Mouse (Mus musculus) left cerebral cortex, adult 18-20 months (tissue): Measurements from ENCODE around the gene Zdhhc3. TPM values are rescaled to one million over a fixed set of nuclear protein-coding genes. Genes with fewer than 3 reads are reported as not detected.

Experiments
- DNase-seq, 2 experiments: peaks; one replicate each; pipeline ENCODE4 v3.0.0; 2021 to 2022; ENCODE audit warnings: low spot score in 2 of 2, mixed read lengths in 1 of 2
- total RNA-seq, 2 experiments: library from RNA; stranded (reverse); gene quantifications; 2 replicates each; pipeline ENCODE4 v1.2.3; 2021

Zdhhc3 gene
- total RNA-seq, 2 experiments from 2014 or later: 65.5 to 66.3 TPM

DNA sequence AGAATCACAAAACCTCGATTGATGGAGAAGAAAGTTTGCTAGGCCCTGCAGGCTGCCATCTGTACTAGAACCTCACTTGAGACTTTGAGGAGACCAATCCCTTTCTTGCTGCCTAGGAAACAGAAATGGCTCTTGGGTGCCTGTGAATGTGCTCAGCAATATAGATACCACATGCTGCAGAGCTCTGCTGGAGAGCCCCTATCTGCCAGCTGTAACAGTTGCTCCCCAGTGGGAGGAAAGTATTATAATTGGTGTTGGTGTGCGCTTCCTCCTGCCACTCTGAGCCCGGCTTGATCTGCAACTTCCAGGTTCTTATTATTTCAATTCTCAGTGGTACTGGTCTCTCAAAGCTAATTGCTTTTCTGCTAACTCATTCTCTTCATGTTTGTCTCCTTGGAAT, 10.0 kb upstream of the Zdhhc3 start:
- peak in 1 of 2 experiments; percentile 6 for DNase-seq

DNA sequence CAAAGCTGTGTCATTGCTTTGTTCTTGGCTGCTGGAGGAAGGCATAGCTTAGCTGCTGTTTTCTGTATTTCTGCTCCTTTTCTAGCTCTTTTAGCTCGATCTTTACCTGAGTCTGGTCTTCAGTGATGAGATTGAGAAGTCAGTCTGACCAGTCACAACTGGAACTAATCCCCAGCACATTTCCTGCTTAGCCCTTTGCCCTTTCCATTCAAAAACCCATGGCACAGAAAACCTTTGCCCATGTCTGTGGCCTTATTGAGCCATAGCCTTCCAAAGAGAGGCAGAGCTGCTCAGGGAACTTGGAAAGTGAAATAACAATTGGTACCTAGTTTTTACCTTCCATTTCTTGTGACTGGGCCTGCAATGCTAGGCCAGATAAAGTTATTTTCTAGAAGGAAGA, 2.6 kb upstream of the Zdhhc3 start:
- DNase-seq: no peak

DNA sequence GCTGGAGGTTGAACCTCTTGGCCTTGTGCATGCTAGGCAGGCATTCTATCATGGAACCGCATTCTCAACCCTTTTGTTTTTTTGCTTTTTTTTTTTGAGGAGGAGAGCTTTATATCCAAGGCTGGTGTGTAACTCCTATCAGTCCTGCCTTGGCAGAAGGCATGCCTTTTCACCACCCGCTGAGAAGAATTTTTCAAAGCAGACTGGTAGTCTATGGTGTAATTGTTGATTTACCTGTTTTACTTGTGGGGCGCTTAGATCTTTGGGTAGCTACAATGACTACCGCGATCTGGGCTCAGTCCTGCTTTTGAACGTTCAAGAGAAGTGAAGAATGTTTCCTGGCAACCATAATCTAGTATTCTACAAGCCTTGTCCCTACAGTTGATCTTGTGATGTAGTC, 926 bp upstream of the Zdhhc3 start:
- no peak for DNase-seq

DNA sequence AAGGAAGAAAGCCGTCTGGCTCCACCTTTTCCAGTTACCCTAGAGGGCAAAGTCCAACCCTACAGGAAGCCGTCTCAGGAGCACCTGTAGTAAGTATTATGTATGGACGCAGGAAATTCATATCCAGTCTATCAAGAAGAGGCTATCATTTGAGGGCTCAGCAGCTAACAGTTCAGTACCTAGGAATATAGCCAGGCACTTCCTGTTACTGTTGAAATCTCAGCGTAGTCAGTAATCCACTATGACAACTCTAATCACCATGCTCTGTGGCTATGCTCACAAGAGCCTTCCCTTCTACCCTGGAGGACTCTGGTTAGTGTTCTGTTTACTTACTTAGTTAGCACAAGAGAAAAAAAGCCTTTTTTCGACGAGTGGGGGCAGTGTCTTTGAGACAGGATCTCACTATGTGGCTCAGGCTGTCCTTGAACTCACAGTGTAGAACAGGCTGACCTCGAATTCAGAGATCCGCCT, 1.2 kb downstream of the Zdhhc3 start:
- no peak for DNase-seq

DNA sequence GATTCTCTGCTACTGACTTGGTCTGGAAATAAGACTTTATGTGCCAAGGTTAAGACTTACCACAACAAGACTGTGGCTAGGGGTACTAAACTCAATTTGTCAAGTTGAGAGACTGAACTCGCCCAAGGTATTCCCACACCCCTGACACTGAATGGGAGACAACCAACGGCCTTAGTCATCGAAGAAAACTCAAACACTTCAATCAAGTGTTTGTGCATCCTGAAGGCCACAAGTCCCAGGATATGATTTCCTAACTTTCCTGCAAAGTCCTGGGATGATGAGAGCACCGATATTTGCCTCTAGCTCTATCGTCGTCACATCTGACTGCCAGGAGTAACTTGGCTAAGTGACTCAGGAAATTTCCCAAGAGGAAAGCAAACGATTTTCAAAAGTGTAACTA, 3.8 kb downstream of the Zdhhc3 start:
- no peak for DNase-seq

DNA sequence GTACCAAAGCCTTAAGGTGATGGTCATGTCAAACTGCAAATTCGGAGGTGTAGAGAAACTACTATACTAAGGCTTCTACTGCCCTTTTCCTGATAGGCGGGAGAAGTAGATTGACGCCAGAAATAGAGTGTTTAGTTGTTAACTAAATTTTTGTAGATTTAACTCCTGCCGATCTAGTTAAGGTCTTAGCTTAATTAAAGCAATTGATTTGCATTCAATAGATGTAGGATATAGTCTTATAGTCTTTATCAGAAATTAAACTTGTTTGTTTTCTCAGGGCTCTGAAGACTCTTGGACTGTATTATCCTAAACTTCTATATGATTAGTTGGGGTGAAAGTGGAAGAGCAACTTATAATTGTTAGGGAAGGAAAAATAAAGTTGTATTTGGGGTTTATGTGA, 5.8 kb downstream of the Zdhhc3 start:
- no peak for DNase-seq

DNA sequence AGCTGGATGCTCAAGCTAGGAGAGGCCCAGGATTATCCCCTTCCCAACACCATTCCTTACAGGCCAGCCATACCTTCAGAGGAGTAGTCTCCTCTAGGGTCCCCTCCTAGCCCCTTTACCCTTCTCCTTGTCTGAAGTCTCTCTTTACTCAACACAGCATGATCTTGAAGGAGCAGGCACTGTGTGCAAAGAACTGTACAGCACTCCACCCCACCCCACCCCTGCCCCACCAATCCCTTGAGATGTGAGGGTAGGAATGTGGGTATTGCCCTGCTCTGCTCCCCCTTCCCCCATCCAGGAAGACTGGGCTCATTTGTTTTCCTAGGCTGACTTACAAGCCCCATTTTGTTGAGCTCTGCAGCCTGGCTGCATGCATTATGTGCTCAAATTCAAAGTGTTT, 8.6 kb downstream of the Zdhhc3 start:
- DNase-seq: no peak

DNA sequence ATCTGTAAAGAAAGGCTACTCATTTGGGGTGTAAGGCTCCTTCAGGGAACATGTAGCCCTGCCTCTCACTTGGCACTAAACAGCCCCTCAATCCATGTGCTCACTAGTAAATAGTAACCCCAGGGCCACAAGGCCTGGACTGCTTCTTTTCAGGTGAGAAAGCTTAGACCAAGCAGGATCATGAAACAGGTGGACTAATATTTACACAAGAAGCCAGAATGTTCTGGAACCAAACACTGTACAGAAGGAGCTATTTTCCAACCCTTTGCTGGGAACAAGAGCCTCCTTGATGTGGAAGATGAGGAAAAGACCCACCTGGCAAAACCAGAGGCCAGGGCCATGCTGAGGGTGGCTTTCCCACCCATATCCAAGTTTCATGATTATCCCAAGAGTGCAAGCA, 9.6 kb downstream of the Zdhhc3 start:
- DNase-seq: no peak

DNA sequence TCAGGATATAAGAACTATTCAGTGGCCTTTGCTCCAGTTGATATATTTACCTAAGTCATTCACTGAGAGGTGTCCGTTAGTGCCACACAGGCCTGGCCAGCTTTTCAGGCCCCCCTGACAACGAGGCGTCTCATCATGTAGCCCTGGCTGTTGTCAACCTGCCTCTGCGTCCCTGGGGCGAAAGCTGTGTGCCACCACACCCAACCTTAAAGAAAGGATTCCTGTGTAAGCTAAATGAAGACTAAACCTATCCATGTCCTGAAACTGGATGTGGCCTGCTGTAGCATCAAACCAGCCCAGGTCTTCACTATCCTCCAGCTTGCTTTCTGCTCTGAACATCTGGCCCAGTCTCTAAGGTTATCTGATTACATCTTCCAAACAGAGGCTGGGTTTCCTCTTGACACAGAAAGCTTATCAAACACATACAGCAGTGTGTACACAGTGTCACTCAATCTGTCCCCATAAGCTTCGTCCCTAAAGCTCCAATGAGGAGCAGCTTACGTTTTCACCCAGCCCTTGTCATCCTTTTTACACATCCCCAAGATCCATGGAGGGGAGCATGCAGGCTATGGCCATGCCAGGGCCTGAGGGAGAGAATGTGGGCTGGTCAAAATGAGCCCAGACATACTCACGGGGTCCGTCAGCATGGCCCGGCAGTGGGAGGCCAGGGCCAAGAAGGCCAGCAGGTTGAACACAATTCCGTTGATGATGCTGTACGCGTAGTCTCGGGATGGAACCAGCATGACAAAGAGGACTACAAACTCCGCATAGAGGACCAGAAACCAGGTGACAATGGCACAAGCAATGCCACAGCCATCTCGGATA, 13.2 kb downstream of the Zdhhc3 start:
- no peak for DNase-seq

DNA sequence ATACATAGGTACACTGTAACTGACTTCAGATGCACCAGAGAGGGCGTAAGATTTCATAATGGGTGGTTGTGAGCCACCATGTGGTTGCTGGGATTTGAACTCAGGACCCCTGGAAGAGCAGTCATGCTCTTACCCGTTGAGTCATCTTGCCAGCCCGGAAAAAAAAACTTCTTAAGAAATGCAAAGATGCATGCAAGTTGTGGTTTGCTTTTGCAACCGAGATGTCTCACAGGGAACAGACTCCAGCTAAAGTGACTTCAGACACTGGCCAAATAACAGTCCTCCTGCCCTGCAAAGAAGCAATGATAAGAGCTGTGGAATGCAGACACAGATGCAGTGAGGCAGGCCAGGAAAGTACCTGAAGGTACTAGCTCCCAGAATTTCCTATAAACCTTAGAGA, 22.2 kb downstream of the Zdhhc3 start:
- DNase-seq: no peak

DNA sequence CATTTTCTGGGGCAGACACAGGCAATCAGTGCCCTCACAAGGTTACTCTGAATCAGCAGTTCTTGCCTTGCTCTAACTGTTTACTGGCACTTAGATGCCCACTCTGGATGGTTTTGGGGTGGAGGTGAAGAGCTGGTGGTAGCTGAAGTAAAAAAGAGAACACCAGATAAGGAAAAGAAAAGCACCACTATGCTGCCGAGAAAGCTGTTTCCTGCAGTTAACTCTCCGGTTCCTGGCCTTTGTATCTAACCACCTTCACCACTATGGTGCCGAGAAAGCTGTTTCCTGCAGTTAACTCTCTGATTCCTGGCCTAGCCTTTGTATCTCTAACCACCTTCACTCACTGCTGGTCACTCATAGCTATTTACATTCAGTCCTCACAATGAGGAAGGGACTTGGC, 25.4 kb downstream of the Zdhhc3 start:
- DNase-seq: no peak

DNA sequence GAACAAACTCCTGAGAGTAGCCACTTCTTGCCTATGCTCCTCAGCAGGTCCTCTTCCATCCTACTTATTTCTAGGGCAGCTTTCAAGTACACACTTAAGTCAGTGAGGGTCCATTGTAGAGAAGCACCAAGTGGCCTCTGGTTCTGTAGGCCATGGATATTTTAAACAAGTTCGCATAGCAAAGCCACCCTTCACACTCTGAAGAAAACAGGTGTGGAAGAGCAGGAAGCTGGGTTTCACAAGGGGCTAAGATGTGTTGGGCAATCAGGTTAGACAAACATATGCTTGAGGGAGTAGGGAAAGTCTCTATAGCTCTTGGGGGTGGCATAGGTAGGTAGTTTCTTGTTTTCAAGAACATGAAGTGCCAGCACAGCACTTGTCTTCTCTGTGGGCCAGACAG, 27.6 kb downstream of the Zdhhc3 start:
- DNase-seq: no peak

DNA sequence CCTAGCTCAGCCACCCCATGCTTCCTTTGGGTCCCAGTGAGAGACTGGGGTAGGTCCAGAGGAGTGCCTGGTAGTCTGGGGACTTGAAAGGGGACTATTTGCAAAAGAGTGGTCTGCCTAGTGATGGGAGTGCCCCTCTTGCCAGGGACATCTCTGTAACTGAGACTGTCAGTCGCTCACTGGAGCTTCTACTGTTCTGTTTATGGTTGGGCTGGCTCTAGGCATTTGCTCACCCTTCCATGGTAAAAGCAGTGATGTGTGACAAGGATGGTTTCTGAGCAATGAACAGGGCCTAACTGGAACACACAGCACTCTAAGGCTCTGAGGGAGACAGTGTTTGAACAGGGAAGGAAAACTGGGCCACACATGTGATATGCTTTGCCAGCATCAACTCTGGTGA, 32.2 kb downstream of the Zdhhc3 start:
- DNase-seq: no peak

DNA sequence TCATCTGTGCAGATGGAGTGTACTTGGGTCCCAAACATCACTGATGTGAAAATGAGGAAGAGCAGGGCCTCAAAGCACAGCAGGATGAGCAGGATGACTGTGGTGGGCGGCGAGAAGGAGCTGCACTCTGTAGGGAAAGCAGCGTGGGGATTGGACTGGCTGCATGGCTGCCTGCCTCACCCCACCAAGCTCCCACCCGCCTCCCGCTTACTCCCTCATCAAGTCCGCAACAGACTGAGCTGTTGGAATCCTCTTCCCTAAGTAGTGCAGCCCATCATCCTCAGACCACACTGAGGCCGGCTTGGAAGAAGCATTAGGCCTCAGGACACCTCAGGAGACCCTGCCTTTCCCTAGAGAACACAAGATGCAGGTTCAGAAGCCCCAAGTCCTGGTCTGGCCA, 32.6 kb downstream of the Zdhhc3 start:
- peak; percentile 6 to 13 for DNase-seq

DNA sequence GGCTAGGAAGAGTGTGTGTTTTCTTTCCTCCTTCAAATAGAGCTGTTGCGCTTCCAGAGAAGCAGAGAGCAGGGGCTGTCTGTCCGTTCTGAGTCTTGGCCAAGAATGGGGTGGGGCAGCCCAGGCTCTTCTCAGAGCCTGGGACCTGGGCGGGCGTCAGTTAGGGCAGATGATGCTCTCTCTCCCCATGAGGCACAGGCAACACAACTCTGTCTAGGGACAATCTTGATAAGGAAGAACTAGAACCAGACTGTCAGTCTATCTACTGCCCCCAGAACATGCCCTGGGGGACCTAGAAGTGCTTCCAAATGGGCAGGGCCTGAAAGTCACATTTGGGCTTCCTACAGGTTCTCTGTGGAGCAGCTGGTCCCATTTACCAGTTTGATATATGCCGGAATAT, 33.9 kb downstream of the Zdhhc3 start:
- no peak for DNase-seq

DNA sequence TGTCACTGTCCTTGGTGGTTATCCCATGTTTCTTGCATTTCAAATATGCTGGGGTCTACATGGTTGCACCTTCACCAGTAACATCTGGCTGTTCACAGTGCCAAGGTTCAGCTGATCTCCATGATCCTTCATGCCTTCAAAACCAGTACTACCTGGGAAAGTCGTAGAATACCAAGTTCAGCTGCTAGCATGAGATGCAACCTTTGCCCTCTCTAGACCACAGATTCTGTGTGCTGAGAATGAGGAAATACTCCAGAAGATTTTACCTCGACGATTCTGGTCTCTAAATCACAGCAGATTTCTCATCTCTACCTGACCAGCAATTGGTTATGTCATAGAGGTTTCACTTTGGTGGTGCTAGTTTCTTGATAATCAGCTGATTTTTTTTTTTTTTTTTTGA, 52.8 kb downstream of the Zdhhc3 start:
- no peak for DNase-seq

DNA sequence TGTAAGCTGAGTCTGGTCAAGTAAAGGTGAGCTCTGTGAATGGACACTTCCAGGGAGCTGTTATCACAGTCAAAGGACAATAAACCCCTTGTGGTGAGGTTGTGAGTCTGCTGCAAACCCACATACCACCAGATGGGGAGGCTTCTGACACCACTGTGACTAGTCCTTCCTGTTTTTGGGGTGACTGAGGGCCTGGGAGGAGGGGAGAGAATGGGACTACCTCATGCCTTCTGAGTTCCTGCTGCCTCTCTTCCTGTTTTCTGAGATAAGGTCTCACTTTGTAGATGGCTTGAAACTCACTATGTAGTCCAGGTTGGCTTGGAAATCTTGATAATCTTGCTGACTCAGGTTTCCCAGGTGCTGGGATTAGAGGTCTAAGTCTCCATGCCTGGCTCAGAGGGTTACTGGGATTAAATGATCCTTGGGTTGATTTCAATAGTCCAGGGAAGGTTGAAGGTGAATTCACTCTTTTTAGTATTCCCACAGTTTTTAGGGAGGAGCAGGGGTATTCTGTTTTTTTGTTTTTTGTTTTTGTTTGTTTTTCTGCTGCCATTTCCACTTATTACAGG, 54.2 kb downstream of the Zdhhc3 start:
- DNase-seq: no peak

DNA sequence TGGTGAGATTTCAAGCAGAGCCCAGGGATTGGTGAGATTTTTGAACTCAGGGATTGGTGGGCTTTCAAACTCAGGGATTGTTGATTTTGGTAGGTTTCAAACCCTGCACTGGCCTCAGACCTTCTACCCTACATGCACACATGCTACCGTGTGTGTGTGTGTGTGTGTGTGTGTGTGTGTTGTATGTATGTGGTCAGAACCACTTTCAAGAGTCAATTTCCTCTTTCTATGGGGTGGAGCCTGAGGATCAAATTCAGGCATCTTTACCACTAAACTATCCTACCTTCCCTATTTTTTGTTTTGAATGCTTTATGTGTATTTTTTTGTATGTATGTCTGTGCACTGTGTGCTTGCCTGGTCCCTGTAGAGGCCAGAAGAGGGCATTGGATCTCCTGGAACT, 65.3 kb downstream of the Zdhhc3 start:
- DNase-seq: no peak

DNA sequence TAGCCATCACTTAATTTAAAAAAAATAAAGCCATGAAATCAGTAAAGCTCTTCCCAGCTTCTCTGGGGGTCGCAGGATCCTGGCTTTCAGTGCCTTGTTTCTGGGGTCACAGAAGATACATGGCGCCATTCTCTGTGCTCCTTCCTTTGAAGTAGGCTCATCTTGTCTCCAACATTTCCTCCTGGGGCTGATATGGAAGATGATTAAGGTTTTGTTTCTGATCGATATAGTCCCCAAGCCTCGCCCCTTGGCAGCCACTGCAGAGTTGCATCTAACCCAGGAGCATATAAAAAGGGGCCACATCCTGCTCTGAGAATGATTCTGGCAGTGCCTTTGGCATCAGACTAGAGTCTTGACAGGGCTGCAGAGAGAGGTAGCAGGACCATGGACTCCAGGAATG, 78.6 kb downstream of the Zdhhc3 start, which contains the start of gene Tgm4:
TSS of gene Tgm4 (plus strand) at position 301 of the 400 bp plus-strand sequence.
- no peak for DNase-seq

DNA sequence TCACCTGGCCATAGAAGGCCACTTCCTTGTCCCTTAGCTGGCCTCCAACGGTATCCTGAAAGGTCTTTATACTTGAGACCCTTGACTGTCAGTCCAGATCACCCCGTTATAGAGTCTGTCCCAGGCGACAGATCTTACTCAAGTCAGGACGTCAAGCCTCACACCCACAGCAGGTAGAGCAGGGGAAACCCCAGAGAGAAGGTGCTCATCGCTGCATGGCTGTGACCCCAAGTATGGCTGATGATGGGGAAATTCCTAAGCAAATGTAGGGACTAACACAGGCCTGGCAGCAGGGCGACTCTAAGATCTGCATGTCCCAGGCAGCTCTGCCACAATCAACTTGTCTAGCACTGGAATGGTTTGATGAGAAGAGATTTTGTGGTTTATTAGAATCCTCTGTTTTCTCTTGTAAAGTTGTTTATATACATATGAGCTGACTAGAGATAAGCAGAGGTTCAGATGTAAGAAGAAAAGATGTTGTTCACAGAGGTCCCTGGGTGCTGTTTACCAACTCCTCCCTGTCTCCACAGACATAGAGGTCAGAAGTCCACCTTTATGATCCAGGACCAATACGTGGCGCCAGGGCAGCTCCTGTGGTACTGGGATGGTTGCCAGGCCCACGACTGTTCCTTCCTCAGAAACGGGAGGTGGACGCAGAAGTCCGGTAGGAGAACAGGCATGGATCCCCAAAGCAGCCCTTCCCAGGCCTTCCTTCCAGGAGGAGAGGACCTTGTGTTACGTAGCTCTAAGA, 81.3 kb downstream of the Zdhhc3 start:
- DNase-seq: no peak

DNA sequence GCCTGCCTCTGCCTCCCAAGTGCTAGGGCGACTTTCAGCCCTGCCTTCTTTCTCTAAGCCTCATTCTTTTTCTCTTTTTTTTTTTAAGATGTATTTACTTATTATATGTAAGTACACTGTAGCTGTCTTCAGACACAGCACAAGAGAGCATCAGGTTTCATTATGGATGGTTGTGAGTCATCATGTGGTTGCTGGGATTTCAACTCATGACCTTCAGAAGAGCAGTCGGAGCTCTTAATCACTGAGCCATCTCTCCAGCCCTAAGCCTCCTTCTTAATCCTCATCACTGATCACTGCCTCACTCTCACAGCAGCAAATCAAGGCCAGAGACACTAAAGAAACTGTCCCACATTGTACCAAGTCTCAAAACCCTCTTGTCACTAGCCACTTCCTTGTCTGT, 88.8 kb downstream of the Zdhhc3 start:
- no peak for DNase-seq
